Mouse (Mus musculus): ENCODE data around the gene Sec23a.
"Not testable (repeated sequence)": the region's sequence is repeated elsewhere in the genome, so short reads cannot be mapped to it uniquely, and the experiment has no call there.

GRCm38 (mm10) chr12:59058242-59058641 lies 46.4 kb upstream of the Sec23a start:
- not testable (repeated sequence) for TF ChIP-seq EP300, CTCF (IDR thresholded peaks at IDR 0.05)
